Mouse (Mus musculus) ZHBTc4 (cell line): ENCODE data around the gene Mfsd2b.

Experiments
- DNase-seq: peaks from one replicate; pipeline ENCODE4 v3.0.0-alpha.2; 2011; ENCODE audit warnings: low read depth, low spot score

The Mfsd2b gene

GRCm38 (mm10) chr12:4873531-4873930 lies 628 bp downstream of the Mfsd2b start:
- DNase-seq = no peak

- no peak for DNase-seq
These were observed 1.1 kb downstream of the Mfsd2b start for GRCm38 (mm10) chr12:4872983-4873477.

GRCm38 (mm10) chr12:4872273-4872672 lies 1.9 kb downstream of the Mfsd2b start:
- DNase-seq = no peak

- no peak for DNase-seq
These were observed 2.9 kb downstream of the Mfsd2b start for GRCm38 (mm10) chr12:4871260-4871659.

- DNase-seq = no peak
These were observed 5.2 kb downstream of the Mfsd2b start for GRCm38 (mm10) chr12:4868924-4869323.

DNA sequence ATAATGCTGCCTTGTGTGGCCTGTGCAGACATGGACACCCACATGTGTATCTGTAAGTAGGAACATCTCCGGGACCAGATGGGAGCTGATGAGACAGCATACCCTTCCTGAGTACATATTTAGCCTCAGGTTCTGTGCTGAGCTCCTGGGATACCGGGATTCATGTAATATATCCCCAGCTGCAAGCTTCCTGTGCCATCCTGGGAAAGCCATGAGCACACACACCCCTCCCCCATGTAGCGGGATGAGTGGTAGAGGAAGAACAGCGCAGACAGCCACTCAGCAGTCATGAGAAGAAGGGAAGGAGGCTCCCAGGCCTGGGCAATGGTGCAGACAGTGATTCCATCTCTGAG lies 9.8 kb downstream of the Mfsd2b start:
- no peak for DNase-seq

GRCm38 (mm10) chr12:4863654-4864337 lies 10.4 kb downstream of the Mfsd2b start:
- DNase-seq = no peak

DNA sequence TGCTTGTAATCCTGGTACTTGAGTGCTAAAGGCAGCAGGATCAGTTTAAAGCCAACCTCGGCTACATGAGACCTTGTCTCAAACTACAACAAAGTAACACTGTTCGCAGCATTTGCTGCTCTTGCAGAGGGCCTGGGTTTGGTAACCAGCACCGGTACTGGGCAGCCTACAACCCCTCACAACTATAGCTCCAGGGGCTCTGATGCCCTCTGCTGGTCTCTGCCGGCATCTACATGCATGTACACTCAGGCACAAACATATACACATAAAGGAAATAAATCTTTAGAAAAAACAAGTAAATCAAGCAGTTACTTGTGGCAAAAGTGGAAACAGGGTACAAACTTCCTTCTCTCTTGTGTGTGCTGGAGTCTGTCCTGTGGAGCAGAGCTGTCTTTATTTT lies 11.5 kb downstream of the Mfsd2b start:
- DNase-seq = peak; percentile 72

DNA sequence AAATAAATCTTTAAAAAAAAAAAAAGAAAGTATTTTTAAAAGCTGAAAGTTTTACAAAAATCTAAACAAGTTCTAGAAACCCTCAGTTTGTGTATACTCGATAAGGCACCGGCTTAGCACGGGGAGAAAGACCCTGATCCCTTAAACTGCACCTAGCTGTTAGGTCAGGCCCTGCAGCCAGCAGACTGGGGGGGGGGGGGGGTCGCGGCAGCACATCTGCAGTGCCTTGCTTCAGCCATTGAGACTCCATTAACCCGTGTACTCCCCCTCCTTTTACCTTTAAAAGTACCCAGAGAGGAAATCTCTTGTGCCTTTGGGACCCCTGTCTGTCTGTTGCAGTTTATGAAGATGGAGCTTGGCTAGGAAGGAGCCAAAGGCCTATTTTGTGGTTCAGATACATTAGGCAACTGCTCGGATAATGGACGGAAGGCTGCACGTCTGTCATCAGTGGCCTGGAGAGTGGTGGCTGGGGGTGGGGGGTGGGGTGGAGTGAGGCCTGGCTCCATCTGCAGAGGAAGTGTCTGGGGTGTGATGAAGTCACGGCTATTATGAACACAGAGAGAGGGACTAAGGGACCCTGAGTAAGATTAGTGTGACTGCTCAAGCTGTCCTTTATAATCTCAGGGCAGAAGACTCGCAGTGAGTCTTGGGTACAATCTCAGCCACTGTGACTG lies 14.8 kb downstream of the Mfsd2b start:
- no peak for DNase-seq

DNA sequence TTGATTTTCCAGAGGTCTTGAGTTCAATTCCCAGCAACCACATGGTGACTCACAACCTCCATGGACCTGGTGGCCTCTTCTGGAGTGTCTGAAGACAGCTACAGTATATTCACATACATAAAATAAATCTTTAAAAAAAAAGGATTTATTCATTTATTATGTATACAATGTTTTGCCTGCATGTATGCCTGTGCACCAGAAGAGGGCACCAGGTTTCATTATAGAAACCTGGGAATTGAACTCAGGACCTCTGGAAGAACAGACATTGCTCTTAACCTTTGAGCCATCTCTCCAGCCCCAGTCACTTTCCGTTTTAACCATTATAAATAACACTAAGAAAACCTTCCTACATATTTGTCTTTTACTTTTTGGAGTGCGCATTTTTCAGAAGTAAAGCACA lies 17.3 kb downstream of the Mfsd2b start:
- no peak for DNase-seq

GRCm38 (mm10) chr12:4856160-4856559 lies 18.0 kb downstream of the Mfsd2b start:
- DNase-seq = peak; percentile 77

- peak; percentile 57 for DNase-seq
These were observed 30.4 kb downstream of the Mfsd2b start for GRCm38 (mm10) chr12:4843741-4844140.

DNA sequence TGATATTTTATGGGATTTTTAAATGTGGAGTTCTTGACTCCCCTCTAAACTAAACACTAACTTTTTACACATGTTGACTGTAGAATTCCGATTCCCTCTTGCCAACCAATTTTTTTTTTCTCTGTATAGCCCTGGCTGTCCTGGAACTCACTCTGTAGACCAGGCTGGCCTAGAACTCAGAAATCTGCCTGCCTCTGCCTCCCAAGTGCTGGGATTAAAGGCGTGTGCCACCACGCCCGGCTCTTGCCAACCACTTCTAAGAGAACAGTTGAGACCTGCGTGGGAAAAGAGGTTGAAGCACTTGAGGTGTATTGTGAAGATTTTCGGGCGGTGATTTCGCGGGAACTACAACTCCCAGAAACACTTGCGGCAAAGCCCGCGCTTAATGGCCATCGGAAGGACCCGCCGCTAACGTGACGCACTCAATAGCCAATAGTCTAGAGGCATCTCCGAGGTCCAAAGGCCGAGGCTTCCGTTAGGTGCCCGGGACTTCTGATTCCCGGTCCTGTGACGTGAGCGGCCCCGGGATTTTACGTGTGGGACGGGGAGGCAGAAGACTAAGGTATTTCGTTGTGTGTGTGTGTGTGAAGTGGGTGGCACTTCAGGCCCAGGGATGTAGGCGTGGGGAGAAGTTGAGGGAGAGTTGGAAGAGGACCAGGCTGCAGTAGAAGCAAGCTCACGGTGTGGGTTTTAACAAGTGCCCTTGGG lies 31.1 kb downstream of the Mfsd2b start, which contains the start of gene Wdcp:
Gene Wdcp, plus strand, starts transcription at position 414 of the 708 bp plus-strand sequence.
- peak; percentile 96 for DNase-seq

- DNase-seq = no peak
These were observed 31.7 kb downstream of the Mfsd2b start for GRCm38 (mm10) chr12:4842456-4842855.

- peak; percentile 90 for DNase-seq
These were observed 32.7 kb downstream of the Mfsd2b start, which contains the start of gene Fkbp1b for GRCm38 (mm10) chr12:4841392-4841887. TSS of gene Fkbp1b (minus strand) at chr12:4841591.

GRCm38 (mm10) chr12:4840741-4841140 lies 33.4 kb downstream of the Mfsd2b start:
- DNase-seq = no peak

DNA sequence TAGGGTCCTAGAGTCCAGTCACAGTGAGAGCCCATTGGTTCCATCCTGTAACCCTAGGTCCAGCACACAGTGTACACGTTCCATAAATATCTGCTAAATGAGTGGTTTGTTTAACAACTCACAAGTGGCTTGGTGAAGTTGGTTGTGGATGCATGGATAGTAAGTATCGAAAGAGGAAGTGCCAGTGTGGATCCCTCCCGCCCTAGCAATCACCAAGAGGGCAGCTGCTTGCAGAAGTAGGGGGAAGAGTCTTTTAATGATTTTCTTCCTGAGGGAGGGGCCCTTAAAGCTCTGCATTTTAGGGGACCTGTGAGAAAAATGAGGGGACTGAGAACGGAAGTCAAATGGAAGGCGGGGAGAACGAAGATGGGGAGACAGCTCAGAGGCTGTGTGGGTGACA lies 34.1 kb downstream of the Mfsd2b start:
- DNase-seq = no peak

- no peak for DNase-seq
These were observed 37.2 kb downstream of the Mfsd2b start for GRCm38 (mm10) chr12:4836959-4837358.

GRCm38 (mm10) chr12:4827256-4827655 lies 46.9 kb downstream of the Mfsd2b start:
- DNase-seq = peak; percentile 36

DNA sequence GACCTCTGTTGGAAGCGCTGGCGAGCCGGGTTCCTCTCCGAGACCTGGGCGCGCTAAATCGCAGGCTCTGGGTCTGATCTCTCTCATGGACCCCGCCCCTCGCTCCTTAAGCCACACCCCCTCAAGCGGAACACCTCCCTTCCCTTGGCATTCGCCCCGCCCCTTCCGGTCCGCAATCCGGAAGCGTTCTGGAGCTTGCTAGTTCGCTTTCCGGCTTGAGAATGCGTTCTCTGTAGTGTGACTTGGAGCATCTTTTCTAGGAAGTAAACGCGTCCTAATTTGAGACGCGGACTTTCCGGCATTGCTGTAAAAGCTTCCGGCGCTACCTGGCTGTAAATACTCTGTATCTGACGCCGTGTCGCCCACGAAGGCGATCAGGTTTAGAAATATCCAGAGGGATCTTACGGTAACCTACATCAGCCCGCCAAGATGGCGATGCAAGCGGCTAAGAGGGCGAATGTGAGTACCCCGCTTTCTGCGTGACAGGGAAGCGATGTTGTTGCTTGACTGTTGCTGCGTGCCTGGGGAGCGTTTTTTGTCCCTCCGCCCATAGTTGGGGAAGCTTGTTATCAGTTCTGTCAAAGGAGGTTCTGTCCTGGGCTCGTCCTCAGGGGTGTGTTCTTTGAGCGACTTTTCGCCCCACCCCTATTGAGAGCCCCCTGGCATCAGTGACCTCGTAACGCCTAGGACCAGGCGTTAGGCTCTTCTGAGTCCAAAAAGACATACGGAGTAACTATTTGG lies 56.6 kb downstream of the Mfsd2b start, which contains the start of gene Sf3b6:
Gene Sf3b6, plus strand, starts transcription at position 184 of the 741 bp plus-strand sequence.
- peak; percentile 99 for DNase-seq

DNA sequence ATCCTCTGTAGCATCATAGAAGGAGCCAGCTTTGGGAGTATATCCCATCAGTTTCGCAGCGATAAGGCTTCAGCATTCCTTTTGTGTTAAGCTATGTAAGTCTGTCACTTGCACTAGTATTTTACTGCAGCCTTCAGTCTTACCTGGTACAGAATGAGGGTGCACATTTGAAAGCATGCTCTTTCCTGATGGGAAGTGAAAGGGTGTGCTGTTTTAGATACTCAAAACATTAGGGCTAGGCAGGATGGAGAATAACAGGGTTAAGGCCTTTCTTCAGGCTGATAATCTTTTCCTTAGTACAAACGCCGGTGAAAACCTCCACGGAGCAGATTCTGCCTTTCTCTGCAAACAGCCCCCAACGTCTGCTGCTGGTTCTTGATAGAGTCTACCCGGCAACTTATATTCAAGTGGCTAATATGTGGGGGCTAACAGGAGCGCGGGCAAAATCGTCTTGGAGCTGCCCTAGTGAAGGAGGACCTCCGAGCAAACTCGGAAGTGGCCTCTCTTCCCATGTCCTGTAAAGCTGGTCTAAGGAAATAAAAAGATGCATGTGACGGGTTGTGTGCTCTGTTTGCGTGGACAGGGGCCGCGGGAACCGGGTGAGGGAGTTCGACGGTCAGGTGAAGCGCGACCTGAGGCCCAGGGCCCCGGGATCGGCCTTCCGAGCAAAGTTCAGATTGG lies 57.3 kb downstream of the Mfsd2b start:
- DNase-seq = no peak
